Mouse (Mus musculus): ENCODE results near the gene Rab10. TPM values are rescaled to one million over a fixed set of nuclear protein-coding genes. Genes with fewer than 3 reads are reported as not detected.
"Not testable (repeated sequence)": the region's sequence is repeated elsewhere in the genome, so short reads cannot be mapped to it uniquely, and the experiment has no call there.

The Rab10 gene
- total RNA-seq, 2 experiments from 2014 or later, result 199 to 202 TPM

DNA sequence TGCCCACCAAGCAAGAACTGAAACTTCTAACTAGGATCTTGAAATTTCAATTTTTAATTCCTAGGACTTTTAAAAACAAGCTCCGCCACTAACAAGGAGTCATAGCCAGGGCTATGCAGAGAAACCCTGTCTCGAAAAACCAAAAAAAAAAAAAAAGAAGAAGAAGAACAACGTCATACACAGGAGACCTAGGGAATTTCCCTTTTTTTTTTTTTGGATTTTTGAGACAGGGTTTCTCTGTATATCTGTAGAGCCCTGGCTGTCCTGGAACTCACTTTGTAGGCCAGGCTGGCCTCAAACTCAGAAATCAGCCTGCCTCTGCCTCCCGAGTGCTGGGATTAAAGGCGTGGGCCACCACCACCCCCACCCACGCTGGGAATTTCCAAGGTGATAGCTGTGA, 12.1 kb downstream of the Rab10 start:
- not testable (repeated sequence) for DNase-seq (ENCODE audit: low spot score in 2 of 2)

GRCm38 (mm10) chr12:3296056-3296455, 13.7 kb downstream of the Rab10 start:
- DNase-seq (ENCODE audit: low spot score in 2 of 2), result no peak

DNA sequence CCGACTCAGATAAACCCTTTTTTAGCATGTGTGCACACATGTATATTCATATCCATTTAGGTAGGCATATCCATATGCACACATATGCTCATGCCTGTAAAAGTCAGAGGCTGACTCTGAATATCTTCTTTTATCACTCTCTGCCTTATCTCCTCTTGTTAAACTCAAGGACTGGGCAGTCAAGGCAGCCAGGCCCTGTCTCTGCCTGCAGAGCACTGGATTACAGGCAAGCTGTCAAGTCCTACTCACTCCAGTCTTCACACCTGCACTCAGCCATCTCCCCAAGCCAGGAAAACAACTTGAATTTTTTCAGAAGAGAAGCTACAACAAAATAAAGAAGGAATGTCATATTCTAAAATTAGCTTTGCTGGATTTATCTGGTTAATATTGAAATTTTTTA, 17.9 kb downstream of the Rab10 start:
- no peak for DNase-seq (ENCODE audit: low spot score in 2 of 2)

DNA sequence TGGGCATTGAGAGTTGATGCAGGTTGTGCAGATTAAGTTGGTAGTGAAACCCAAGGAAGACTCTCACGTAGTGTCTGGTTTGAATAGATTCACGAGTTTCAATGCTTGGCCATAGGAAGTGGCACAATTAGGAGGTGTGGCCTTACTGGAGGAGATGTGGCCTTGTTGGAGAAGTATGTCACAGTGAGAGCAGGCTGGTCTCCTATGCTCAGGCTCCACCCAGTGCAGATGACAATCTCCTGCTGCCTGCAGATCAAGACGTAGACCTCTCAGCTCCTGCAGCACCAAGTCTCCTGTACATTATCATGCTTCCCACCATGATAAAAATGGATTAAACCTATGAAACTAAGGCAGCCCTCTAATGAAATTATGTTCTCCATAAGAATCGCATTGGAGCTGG, 18.7 kb downstream of the Rab10 start:
- no peak for DNase-seq (ENCODE audit: low spot score in 2 of 2)

GRCm38 (mm10) chr12:3288440-3288839, 21.3 kb downstream of the Rab10 start:
- DNase-seq (ENCODE audit: low spot score in 2 of 2), result no peak

GRCm38 (mm10) chr12:3285919-3286318, 23.9 kb downstream of the Rab10 start:
- DNase-seq (ENCODE audit: low spot score in 2 of 2), result no peak

DNA sequence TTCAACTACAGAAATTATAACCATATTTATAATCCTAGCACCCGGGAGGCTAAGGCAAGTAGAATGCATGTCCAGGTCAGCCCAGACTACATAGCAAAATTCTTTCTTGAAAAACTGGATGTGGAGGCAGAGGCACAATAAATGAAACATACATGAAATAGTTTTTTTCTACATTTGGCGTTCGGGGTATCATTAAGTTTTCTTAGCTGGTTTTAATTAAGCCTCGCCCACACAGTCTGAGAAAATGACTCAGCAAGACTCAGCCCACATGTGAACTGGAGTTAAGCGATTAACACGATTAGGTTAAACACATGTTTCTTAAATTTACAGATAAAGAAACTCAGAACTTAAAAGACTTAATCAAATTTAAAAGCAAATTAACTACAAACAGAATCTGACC, 24.4 kb downstream of the Rab10 start:
- no peak for DNase-seq (ENCODE audit: low spot score in 2 of 2)

- no peak for DNase-seq (ENCODE audit: low spot score in 2 of 2)
Observed at GRCm38 (mm10) chr12:3284463-3284862, 25.3 kb downstream of the Rab10 start.

DNA sequence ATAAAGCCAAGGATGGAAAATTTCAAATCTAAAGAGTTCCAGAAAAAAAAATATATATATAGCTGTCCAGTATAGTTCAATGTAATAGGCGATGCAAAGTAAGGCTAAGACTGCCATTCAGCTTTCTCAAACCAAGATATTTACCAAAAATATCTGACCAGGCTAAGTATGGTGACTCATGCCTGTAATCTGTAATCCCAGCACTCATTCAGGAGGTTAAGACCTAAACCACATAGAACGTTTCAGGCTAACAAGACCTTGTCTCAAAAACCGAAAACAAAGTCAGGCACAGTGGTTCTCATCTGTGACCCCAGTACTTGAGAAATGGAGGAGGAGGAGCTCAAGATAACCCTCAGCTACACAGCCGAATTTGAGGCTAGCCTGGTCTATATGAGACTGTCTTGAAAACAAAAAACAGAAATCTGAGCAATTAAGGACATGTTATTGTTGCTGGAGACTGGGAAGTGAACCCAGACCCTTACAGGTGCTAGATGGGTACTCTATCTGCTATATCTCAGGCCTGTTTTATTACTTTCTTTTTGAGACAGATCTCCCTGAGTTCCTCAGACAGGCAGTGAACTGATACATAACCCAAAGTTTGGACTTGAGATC, 25.8 kb downstream of the Rab10 start:
- DNase-seq (ENCODE audit: low spot score in 2 of 2), result no peak

DNA sequence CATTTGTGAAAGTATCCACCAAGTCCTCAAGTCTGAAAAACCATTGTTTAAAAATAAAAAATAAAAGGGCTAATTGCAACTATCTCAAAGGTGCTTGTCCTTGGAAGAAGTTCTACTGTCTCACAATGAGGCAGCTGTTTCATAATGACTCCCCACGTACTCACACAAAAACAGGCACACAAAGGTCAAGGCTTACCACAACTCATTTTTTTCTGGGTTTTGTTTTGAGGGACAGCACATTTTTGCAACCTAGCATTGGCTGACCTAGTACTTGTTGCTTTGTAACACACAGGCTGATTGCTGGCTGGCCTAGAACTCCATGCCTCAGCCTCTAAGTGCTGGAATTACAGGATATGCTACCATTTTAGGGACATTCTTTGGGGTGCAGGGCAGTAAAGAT, 26.8 kb downstream of the Rab10 start:
- no peak for DNase-seq (ENCODE audit: low spot score in 2 of 2)

DNA sequence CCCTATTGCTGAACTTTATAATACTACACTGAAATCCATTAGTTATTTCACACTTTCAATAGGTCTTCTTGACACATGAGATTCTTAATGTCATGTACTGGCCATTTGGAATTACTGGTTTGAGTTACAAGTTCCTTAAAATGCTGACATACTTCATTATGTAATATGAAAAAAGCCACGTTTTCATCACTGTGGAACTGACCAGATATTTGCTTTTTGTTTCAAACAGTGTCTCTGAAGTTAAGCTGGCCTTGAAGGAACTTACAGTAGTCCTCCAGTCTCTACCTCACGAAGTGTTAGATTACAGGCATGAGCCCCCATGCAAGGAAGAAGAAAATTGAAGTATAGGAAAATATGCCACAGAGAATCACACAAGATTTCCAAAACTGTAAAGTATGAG, 27.2 kb downstream of the Rab10 start:
- DNase-seq (ENCODE audit: low spot score in 2 of 2), result no peak

DNA sequence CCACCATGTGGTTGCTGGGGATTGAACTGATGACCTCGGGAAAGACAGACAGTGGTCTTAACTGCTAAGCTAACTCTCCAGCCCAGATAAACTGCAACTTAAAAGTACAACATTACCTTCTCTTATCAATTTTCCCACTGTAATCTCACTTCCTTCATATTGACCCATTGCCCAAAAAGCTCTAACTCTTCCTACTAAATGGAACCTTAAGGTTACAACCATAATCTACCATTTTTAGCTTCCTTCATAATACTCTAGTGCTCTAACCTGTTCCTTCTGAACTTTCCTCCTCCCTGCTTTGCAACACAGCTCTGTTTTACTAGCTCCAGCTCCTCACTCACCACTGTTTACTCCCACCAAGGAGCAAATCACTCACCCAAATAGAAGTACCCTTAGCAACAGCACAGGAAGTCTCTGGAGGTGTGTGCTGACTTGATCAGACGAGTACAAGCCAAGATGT, 30.9 kb downstream of the Rab10 start:
- no peak for DNase-seq (ENCODE audit: low spot score in 2 of 2)

GRCm38 (mm10) chr12:3270818-3271217, 39.0 kb downstream of the Rab10 start:
- no peak for DNase-seq (ENCODE audit: low spot score in 2 of 2)

DNA sequence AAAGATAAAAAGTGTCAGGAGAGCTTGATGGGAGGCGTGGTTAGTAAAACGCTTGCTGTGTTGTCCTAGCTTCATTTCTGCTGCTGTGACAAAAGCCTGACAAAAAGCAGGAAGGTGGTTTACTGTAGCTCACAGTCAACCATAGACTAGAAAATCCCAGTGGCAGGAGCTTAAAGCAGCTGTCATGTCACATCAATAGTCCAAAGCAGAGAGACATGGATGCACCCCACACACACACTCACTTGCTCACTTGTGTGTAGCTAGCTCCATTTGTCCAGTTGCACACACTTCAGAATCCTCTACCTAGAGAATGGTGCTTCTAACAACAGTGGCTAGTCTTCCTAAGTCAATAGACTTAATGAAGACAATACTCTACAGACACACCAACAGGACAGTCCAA, 42.4 kb downstream of the Rab10 start:
- no peak for DNase-seq (ENCODE audit: low spot score in 2 of 2)

GRCm38 (mm10) chr12:3265188-3265587, 44.6 kb downstream of the Rab10 start:
- DNase-seq (ENCODE audit: low spot score in 2 of 2), result no peak

DNA sequence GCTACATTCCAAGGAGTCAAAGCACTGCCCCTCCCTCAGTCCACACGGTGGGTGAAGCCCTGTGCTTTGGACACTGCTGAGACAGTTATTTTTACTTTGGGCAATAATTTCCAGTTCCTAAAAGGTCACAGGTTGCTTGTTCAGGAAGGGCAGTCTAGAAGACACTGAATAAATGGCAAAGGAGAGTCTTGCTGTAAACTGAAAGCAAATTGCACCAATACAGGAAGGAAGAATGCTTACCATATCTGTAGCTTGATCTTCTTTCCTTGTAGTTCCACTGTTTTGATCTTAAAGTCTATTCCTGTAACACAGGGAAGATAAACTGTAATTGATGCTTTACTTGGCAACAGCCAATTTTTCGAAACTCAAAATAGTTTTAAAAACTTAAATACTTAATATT, 45.3 kb downstream of the Rab10 start:
- no peak for DNase-seq (ENCODE audit: low spot score in 2 of 2)

DNA sequence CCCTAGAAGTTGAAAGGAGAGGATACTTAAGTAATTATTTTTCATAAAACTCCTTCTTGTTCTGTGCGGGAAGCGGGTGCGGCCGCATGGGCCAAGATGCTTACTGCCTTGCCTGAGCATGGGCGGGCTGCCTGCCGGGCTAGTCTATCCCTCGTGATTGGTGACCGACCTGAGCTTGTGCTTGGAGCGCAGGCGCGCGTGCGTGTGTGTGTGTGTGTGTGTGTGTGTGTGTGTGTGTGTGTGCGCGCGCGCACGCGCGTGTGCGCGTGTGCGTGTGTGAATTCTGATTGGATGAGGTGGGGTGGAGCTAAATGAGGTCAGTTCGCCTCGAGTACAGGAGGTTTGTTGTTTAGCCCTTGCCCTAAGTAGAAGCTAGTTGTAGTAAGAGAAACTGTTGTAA, 48.2 kb downstream of the Rab10 start:
- no peak for DNase-seq (ENCODE audit: low spot score in 2 of 2)

- DNase-seq (ENCODE audit: low spot score in 2 of 2), result no peak
Observed at GRCm38 (mm10) chr12:3255966-3256365, 53.8 kb downstream of the Rab10 start.

GRCm38 (mm10) chr12:3255435-3255834, 54.3 kb downstream of the Rab10 start:
- no peak for DNase-seq (ENCODE audit: low spot score in 2 of 2)

- no peak for DNase-seq (ENCODE audit: low spot score in 2 of 2)
Observed at GRCm38 (mm10) chr12:3253591-3253990, 56.2 kb downstream of the Rab10 start.

DNA sequence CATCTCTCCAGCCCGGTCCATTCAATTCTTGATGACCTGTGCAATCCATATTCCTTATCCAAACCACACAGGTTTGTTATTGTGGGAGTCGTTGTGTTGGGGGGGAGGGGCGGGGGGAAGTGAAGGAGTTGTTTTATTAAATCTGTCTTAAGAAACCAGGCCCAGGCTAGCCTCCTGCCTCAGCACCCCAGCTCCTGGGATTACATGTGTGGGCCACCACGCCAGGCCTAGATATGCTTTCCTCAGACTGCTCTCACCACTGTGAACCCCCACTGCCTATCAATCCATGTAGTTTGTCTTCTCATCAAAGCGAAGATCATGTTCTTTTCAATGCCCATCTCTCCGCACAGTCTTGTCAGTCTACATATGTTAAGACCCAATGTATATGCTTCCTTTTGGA, 63.7 kb downstream of the Rab10 start:
- DNase-seq (ENCODE audit: low spot score in 2 of 2), result no peak

DNA sequence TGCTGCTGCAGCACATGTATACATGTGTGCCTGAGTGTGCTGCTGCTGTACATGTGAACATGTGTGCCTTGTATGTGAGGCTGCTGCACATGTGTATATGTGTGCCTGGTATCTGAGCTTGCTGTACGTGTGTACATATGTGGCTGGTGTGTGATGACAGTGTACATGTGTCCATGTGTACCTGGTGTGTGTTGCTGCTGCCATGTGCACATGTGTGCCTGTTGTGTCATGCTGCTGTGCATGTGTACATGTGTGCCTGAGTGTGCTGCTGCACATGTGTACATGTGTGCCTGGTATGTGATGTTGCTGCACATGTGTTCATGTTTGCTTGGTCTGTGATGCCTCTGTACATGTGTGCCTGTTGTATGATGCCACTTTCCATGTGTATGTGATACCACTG, 70.2 kb downstream of the Rab10 start:
- DNase-seq (ENCODE audit: low spot score in 2 of 2), result no peak

DNA sequence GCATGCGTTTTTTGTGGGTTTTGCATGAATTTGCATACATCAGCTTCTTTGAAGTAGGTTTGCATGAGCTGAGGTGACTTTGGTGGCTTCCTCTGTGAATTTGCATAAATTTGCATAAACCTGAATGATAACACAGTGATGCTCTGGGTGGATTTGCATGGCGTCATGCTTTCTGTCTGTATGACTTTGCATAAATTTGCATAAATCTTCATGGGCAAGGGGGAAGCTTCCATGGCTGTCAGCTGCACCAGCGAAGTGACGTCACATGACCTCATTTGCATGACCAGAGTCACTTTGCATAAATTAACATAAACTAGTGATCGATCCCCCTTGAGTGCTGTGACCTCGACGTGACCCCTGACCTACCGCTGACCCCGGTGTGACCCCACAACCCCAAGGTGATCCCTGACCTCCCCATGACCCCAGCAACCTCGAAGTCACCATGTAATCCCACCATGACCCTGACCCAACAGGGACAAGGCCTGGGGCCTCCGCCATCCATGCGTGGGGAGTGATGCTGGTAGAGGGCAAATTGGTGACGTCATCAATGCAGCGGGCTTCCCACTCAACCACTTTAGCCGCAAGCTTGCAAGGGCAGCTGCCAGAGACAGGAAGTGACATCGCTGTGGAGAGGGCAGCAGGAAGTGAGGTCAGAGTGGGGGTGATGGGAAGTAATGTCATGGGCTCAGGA, 71.3 kb downstream of the Rab10 start:
- no peak for DNase-seq (ENCODE audit: low spot score in 2 of 2)
